Mouse (Mus musculus): Measurements from ENCODE around the gene Irf2bpl. TPM values are rescaled to one million over a fixed set of nuclear protein-coding genes. Genes with fewer than 3 reads are reported as not detected.

Gene Irf2bpl
- polyA plus RNA-seq (2012; ENCODE audit: insufficient read depth, insufficient read length, missing spikeins), result 7.1 and 23.0 TPM in 2 replicates

GRCm38 (mm10) chr12:86884197-86885058 lies at the start of gene Irf2bpl:
TSS of gene Irf2bpl (minus strand) at chr12:86884798.
- Histone ChIP-seq H3K4me3 (ENCODE audit: insufficient read depth, low read depth, low read length) (peak within 1 kb of the TSS; percentile 91), H3K27ac (replicated peaks; ENCODE audit: low read depth, low read length) (peak within 1 kb of the TSS; percentile 96), H3K4me1 (ENCODE audit: control insufficient read depth, insufficient read depth, insufficient read length, low read length) (peaks cover 20% of the 10 kb centered on the region)

GRCm38 (mm10) chr12:86932575-86932952 lies 48.0 kb upstream of the Irf2bpl start:
- Histone ChIP-seq H3K27ac (replicated peaks; ENCODE audit: low read depth, low read length) (peak overlapping the region; percentile 93), H3K4me3 (ENCODE audit: insufficient read depth, low read depth, low read length) (no peak overlapping the region), H3K4me1 (ENCODE audit: control insufficient read depth, insufficient read depth, insufficient read length, low read length) (peaks cover 35% of the 10 kb centered on the region)

- Histone ChIP-seq H3K27ac (replicated peaks; ENCODE audit: low read depth, low read length) (peak overlapping the region; percentile 99), H3K4me3 (ENCODE audit: insufficient read depth, low read depth, low read length) (no peak overlapping the region), H3K4me1 (ENCODE audit: control insufficient read depth, insufficient read depth, insufficient read length, low read length) (peaks cover 31% of the 10 kb centered on the region)
Observed at GRCm38 (mm10) chr12:86931919-86932574, 47.4 kb upstream of the Irf2bpl start.

GRCm38 (mm10) chr12:86930934-86931729 lies 46.5 kb upstream of the Irf2bpl start:
- Histone ChIP-seq H3K27ac (replicated peaks; ENCODE audit: low read depth, low read length) (peak overlapping the region; percentile 99), H3K4me1 (ENCODE audit: control insufficient read depth, insufficient read depth, insufficient read length, low read length) (peaks cover 26% of the 10 kb centered on the region), H3K4me3 (ENCODE audit: insufficient read depth, low read depth, low read length) (no peak overlapping the region)

- H3K4me1 ChIP-seq (ENCODE audit: control insufficient read depth, insufficient read depth, insufficient read length, low read length), result no peaks in the 10 kb centered on the region; the same call in 1 of the 2 replicates
- no peak overlapping the region for H3K27ac ChIP-seq (replicated peaks; ENCODE audit: low read depth, low read length)
- H3K4me3 ChIP-seq (ENCODE audit: insufficient read depth, low read depth, low read length), result no peak overlapping the region
Observed at GRCm38 (mm10) chr12:86923837-86924236, 39.2 kb upstream of the Irf2bpl start.

- H3K4me3 ChIP-seq (ENCODE audit: insufficient read depth, low read depth, low read length), result no peak overlapping the region
- no peak overlapping the region for H3K27ac ChIP-seq (replicated peaks; ENCODE audit: low read depth, low read length)
- no peaks in the 10 kb centered on the region; the same call in 1 of the 2 replicates for H3K4me1 ChIP-seq (ENCODE audit: control insufficient read depth, insufficient read depth, insufficient read length, low read length)
Observed at GRCm38 (mm10) chr12:86918983-86919722, 34.6 kb upstream of the Irf2bpl start.

GRCm38 (mm10) chr12:86918361-86918967 lies 33.9 kb upstream of the Irf2bpl start:
- H3K4me1 ChIP-seq (ENCODE audit: control insufficient read depth, insufficient read depth, insufficient read length, low read length), result no peaks in the 10 kb centered on the region; the same call in 1 of the 2 replicates
- no peak overlapping the region for H3K27ac ChIP-seq (replicated peaks; ENCODE audit: low read depth, low read length)
- H3K4me3 ChIP-seq (ENCODE audit: insufficient read depth, low read depth, low read length), result no peak overlapping the region

- Histone ChIP-seq H3K27ac (replicated peaks; ENCODE audit: low read depth, low read length) (no peak overlapping the region), H3K4me3 (ENCODE audit: insufficient read depth, low read depth, low read length) (no peak overlapping the region), H3K4me1 (ENCODE audit: control insufficient read depth, insufficient read depth, insufficient read length, low read length) (no peaks in the 10 kb centered on the region; the same call in 1 of the 2 replicates)
Observed at GRCm38 (mm10) chr12:86916796-86917573, 32.4 kb upstream of the Irf2bpl start.

- Histone ChIP-seq H3K27ac (replicated peaks; ENCODE audit: low read depth, low read length) (no peak overlapping the region), H3K4me1 (ENCODE audit: control insufficient read depth, insufficient read depth, insufficient read length, low read length) (no peaks in the 10 kb centered on the region; the same call in 1 of the 2 replicates), H3K4me3 (ENCODE audit: insufficient read depth, low read depth, low read length) (no peak overlapping the region)
Observed at GRCm38 (mm10) chr12:86915617-86916016, 31.0 kb upstream of the Irf2bpl start.

- H3K27ac ChIP-seq (replicated peaks; ENCODE audit: low read depth, low read length), result peak overlapping the region; percentile 33; the same call in 1 of the 2 replicates
Observed at GRCm38 (mm10) chr12:86914756-86915155, 30.2 kb upstream of the Irf2bpl start.

GRCm38 (mm10) chr12:86914351-86914750 lies 29.8 kb upstream of the Irf2bpl start:
- Histone ChIP-seq H3K4me1 (ENCODE audit: control insufficient read depth, insufficient read depth, insufficient read length, low read length) (no peaks in the 10 kb centered on the region; the same call in 1 of the 2 replicates), H3K4me3 (ENCODE audit: insufficient read depth, low read depth, low read length) (no peak overlapping the region), H3K27ac (replicated peaks; ENCODE audit: low read depth, low read length) (peak overlapping the region; percentile 33; the same call in 1 of the 2 replicates)

More at GRCm38 (mm10) chr12:86914756-86915155, 30.2 kb upstream of the Irf2bpl start:
- no peak overlapping the region for H3K4me3 ChIP-seq (ENCODE audit: insufficient read depth, low read depth, low read length)
- no peaks in the 10 kb centered on the region; the same call in 1 of the 2 replicates for H3K4me1 ChIP-seq (ENCODE audit: control insufficient read depth, insufficient read depth, insufficient read length, low read length)

GRCm38 (mm10) chr12:86912335-86913093 lies 27.9 kb upstream of the Irf2bpl start:
- Histone ChIP-seq H3K4me1 (ENCODE audit: control insufficient read depth, insufficient read depth, insufficient read length, low read length) (no peaks in the 10 kb centered on the region), H3K27ac (replicated peaks; ENCODE audit: low read depth, low read length) (no peak overlapping the region), H3K4me3 (ENCODE audit: insufficient read depth, low read depth, low read length) (no peak overlapping the region)

- no peak overlapping the region for H3K4me3 ChIP-seq (ENCODE audit: insufficient read depth, low read depth, low read length)
- H3K27ac ChIP-seq (replicated peaks; ENCODE audit: low read depth, low read length), result no peak overlapping the region
- H3K4me1 ChIP-seq (ENCODE audit: control insufficient read depth, insufficient read depth, insufficient read length, low read length), result no peaks in the 10 kb centered on the region
Observed at GRCm38 (mm10) chr12:86911482-86911931, 26.9 kb upstream of the Irf2bpl start.

All from brown adipose tissue, adult 24 weeks (tissue).